Mouse (Mus musculus): Measurements from ENCODE around the gene Trh.

Gene Trh

GRCm38 (mm10) chr6:92222021-92222420 lies 22.4 kb downstream of the Trh start:
- peak; percentile 54 for DNase-seq

GRCm38 (mm10) chr6:92221604-92222003 lies 22.8 kb downstream of the Trh start:
- DNase-seq: peak; percentile 90

GRCm38 (mm10) chr6:92219445-92219844 lies 25.0 kb downstream of the Trh start:
- DNase-seq: peak; percentile 94

- peak; percentile 94 for DNase-seq
Measured at GRCm38 (mm10) chr6:92214773-92215449, 29.5 kb downstream of the Trh start, which contains the start of gene Rbsn. Gene Rbsn (minus strand): TSS chr6:92214925.

- peak; percentile 20 for DNase-seq
Measured at GRCm38 (mm10) chr6:92214055-92214772, 30.2 kb downstream of the Trh start.

- no peak for DNase-seq
Measured at GRCm38 (mm10) chr6:92199414-92199813, 45.0 kb downstream of the Trh start.
